Mouse (Mus musculus) v-Abl transformed pro-B cells (cell line): ENCODE measurements at regions not wholly inside any gene's neighbourhood (a gene's known extent, or its start where the extent isn't known, plus 50 kb on each side); places are given as distances from the start of the nearest gene placed in this dataset.

ENCODE experiments used
- in situ Hi-C, 2 experiments: fragments of 400-800 bp; cut with MboI; formaldehyde crosslinking; loops; one replicate each; pipeline ENCODE4 v1.15.1; 2025; ENCODE audit not compliant: unreplicated experiment in 2 of 2

- in situ Hi-C loops, result no loop called here
These were observed 60.4 kb downstream of the Dact1 start for GRCm38 (mm10) chr12:71370091-71370490.

DNA sequence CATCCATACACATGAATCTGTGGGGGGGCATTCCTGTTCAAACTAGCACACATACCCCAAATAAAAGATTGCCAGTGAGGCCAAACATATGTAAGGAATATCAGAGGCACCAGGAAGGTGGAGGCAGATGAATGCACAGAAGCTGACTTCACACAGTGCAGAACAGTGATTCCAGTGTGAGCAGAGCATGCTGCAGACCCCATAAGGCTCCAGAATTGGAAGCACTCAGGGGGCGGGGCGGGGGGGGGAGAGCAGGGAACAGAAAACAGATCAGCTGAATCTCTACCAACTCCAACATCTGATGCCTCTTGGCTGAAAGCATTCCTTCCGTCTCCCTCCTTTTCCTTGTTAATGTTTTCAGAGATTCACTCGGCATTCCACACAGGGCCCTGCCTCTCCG is 62.3 kb downstream of the Dact1 start:
- in situ Hi-C loops, result no loop called here

GRCm38 (mm10) chr12:71373633-71374032 is 63.9 kb downstream of the Dact1 start:
- in situ Hi-C loops, result no loop called here

- in situ Hi-C loops, result no loop called here
These were observed 66.8 kb downstream of the Dact1 start for GRCm38 (mm10) chr12:71376446-71376845.

GRCm38 (mm10) chr12:71376966-71377365 is 67.3 kb downstream of the Dact1 start:
- in situ Hi-C loops, result no loop called here

DNA sequence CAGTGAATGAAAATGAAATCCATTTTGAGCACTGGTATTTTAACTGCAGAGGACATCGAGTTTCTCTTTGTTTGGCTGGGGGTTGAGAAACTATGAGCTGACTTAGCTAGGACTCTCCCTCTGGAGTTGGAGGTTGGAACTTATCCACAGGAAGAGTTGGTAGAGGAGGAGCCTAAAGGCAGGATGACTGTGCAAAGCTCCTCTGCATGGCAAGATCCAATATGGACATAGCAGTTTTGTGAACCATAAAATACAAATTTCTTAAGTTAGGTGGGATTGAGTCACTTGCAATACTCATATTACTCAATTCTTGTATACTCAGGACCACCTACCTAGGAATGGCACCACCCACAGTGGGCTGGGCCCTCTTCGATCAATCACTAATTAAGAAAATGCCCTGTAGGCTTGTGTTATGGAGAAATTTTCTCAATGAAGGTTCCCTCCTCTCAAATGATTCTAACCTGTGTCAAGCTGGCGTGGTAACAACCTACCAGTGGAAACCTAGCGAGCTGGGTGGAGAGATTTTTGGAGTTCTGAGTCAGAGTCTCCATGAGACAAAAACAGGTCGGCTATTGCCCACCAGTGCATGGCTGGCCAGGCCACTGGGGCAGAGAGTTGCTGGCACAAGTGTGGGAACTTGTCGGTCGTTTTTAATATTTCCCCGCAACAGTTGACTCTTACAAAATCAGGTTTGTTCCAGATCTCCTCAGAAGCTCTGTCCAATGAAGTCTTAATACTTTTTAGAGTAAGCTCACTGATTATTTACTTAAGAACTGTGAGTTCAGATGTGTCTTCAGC is 70.1 kb downstream of the Dact1 start:
- in situ Hi-C loops, result no loop called here

GRCm38 (mm10) chr12:71380424-71380761 is 70.7 kb downstream of the Dact1 start:
- in situ Hi-C loops, result no loop called here

DNA sequence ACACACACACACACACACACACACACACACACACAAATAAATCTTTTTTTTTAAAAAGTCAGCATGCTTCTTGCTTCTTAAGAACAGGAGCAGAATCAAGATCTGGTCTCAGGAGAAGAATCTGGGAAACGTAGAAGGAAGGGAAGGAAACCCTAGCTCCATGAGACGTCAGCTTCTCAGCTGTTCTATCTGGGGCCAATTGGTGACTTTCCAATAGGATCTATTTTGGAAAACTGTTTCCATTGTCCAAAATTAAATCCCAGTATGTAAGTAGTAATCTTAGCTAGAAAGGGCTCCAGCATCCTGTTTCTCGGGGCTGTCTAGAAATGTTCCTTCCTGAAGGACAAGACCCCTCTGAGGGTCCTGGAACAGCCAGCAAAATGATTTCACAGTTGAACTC is 76.6 kb downstream of the Dact1 start:
- in situ Hi-C loops, result no loop called here

DNA sequence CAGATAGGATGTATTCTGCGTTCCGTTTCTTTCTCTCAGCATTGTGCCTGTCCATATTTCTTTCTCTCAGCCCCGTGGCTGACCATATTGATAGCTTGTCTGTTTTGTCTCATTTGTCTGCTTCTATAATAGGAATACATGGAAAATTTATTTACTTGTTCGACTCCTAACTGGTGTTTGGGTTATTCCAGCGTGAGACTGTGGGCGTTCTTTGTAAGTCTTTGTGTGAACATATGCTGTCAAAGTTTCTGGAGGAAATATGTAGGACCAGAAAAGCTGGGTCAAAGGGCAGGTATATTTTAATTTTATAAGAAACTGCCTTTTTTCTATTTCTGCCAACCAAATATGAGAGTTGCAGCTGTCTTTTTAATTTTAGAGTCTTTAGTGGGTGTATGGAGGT is 81.8 kb downstream of the Dact1 start:
- in situ Hi-C loops, result no loop called here

- in situ Hi-C loops, result no loop called here
These were observed 84.1 kb downstream of the Dact1 start for GRCm38 (mm10) chr12:71393752-71394151.

DNA sequence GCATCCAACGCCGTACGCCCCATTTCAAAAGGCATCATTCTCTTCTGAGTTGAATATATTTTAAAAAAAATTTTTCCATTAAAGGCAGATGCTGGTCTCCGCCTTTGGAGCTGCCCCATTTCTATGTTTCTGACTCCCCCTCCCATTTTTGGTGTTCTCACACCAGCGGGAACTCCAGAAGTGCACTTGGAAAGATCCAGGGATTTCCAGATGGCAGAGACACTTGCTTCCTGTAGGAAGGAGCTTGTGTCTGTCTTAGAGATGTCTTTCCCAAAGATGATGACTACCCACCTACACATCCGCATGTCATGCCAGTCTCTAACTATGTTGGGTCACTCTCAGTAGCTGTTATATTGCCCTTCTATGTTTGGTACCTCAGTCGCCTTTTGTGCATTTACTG is 87.8 kb downstream of the Dact1 start:
- in situ Hi-C loops, result no loop called here

DNA sequence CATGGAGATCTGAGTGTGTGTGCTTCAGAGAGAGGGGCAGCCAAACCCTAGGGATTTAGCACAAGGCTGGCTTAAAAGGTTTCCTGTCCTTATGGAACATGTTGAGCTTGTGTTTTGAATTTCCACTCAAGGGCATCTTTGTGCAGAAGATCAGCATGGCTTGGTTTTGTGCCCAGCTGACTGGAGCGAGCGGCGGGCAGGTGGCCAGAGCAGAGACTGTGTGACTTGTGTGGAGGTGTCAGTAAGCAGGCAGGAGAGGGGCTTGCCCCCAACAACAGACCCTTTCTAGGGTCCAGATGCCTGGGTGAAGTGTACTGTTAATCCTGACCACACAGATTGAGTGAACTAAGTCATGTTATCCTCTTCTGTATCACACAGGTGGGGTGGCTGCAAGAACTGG is 89.0 kb downstream of the Dact1 start:
- in situ Hi-C loops, result no loop called here

DNA sequence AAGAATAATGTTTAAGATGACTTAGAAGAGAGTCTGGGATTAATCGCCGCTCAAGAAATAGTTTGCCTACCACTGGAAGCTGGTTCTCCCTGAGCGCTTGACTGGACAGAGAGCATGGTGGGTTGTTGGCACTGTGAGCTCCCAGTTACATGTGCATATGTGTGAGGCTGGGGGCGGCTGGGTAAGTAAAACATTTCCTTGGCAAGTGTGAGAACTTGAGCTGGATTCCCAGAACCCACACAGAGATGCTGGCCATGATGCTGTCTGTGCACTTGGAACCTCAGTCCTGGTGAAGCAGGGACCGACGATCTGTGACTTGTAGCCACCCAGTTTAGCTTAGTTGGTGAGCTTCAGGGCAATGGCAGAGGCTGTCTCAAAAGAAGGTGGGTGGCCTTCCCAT is 90.5 kb downstream of the Dact1 start:
- in situ Hi-C loops, result no loop called here

DNA sequence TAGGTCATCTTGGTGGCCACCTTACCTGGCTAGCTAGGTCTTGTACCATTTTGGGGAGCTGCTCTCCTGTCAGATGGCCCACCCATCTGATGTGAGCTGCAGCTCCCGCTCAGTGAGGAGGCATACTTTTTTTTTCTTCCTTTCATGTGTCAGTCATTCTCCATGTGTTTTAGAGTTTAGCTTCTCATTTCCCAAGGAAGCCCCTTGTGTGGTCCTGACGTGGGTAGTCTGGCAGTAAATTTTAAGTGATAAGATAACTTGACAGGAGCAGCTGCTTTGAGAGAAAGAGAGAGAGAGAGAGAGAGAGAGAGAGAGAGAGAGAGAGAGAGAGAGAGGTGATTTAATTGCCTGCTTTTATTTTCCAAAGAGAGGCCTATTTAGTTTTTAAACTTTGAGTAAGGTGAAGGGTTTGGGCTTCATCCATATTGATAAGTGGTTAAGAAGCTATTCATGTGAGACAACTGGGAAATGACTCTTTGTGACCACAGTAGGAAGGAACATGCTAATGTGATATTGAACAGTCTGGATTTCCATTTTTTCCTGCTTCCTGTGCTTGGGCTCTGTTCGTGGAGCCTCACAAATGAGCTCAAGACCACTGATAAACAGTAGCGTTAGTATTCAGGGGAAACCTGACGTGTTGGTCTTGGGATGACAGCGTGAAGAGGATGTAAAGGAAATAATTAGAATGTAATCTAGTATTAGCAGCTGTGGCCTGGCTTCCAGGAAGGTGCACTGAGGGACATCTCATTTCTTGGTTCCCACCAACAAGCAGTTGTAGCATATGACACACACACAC is 92.1 kb downstream of the Dact1 start:
- in situ Hi-C loops, result no loop called here

- in situ Hi-C loops, result no loop called here
These were observed 97.6 kb downstream of the Dact1 start for GRCm38 (mm10) chr12:71407294-71407693.

GRCm38 (mm10) chr12:71408396-71409050 is 98.8 kb downstream of the Dact1 start:
- in situ Hi-C loops, result no loop called here

- in situ Hi-C loops, result no loop called here
These were observed 102.6 kb downstream of the Dact1 start for GRCm38 (mm10) chr12:71412331-71412730.

GRCm38 (mm10) chr12:71416968-71417367 is 107.3 kb downstream of the Dact1 start:
- in situ Hi-C loops, result no loop called here

DNA sequence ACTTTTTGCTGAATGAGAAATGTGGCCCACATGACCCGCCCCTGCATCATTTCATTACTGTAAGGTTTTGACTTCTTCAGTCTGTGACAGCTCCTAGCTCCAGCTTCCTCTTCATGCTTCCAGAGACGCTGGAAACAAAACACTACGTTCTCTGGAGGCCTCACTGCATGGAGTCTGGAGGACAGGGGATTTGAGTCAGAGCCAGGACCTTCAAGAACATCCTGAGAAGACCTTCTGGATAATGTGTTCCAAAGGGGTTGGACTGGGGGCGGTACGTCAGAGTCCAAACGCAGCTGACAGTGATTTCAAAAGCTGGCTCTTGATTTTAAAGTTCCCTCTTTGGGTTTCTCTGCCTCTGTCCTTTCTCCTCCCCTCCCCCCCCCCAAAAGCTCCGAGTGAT is 108.5 kb downstream of the Dact1 start:
- in situ Hi-C loops, result no loop called here

DNA sequence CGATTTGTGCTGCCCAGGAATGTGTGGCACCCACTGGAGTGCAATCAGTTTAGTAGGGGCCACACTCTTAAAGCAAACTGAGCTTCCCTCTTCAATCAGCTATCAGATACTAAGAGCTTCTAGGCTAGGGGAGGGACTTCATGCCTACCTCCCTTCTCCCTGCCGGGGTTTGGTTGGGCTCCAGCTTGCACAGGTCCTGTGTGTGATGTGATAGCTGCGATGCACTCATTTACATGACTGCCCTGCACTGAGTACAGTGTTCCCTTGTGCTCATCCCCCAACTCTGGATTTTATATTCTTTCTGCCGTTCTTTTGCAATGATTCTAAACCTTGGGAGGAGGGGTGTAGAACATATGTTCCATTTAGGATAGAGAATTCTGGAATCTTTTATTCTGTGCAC is 109.5 kb downstream of the Dact1 start:
- in situ Hi-C loops, result no loop called here

GRCm38 (mm10) chr12:71426023-71426719 is 116.5 kb downstream of the Dact1 start:
- in situ Hi-C loops, result no loop called here
